Mouse (Mus musculus) layer of hippocampus, adult 9-10 months (tissue): Measurements from ENCODE around the gene Atp6v1g2.

Experiments used
- DNase-seq: peaks from one replicate; pipeline ENCODE4 v3.0.0; 2022; ENCODE audit warnings: low spot score

Atp6v1g2 gene

GRCm38 (mm10) chr17:35239700-35240099 is 6.2 kb downstream of the Atp6v1g2 start:
- no peak for DNase-seq

GRCm38 (mm10) chr17:35240384-35241304 is 7.2 kb downstream of the Atp6v1g2 start:
- DNase-seq = no peak

GRCm38 (mm10) chr17:35241305-35242014 is 8.0 kb downstream of the Atp6v1g2 start, which contains the start of gene Ddx39b:
TSS of gene Ddx39b (plus strand) at chr17:35241746.
- peak; percentile 91 for DNase-seq

- DNase-seq = no peak
Measured at GRCm38 (mm10) chr17:35242015-35242941, 8.8 kb downstream of the Atp6v1g2 start.

GRCm38 (mm10) chr17:35243086-35243485 is 9.6 kb downstream of the Atp6v1g2 start:
- DNase-seq = no peak

GRCm38 (mm10) chr17:35244999-35245398 is 11.5 kb downstream of the Atp6v1g2 start:
- DNase-seq = no peak

GRCm38 (mm10) chr17:35245731-35246623 is 12.5 kb downstream of the Atp6v1g2 start:
- DNase-seq = no peak

- no peak for DNase-seq
Measured at GRCm38 (mm10) chr17:35247144-35247543, 13.7 kb downstream of the Atp6v1g2 start.

GRCm38 (mm10) chr17:35248986-35249385 is 15.5 kb downstream of the Atp6v1g2 start:
- no peak for DNase-seq

- DNase-seq = no peak
Measured at GRCm38 (mm10) chr17:35249451-35250197, 16.2 kb downstream of the Atp6v1g2 start.

- DNase-seq = no peak
Measured at GRCm38 (mm10) chr17:35250348-35251120, 17.1 kb downstream of the Atp6v1g2 start.

- DNase-seq = no peak
Measured at GRCm38 (mm10) chr17:35251162-35251719, 17.8 kb downstream of the Atp6v1g2 start.

GRCm38 (mm10) chr17:35251981-35252380 is 18.5 kb downstream of the Atp6v1g2 start:
- no peak for DNase-seq

- DNase-seq = no peak
Measured at GRCm38 (mm10) chr17:35252619-35253292, 19.3 kb downstream of the Atp6v1g2 start.

GRCm38 (mm10) chr17:35253293-35254093 is 20.0 kb downstream of the Atp6v1g2 start:
- no peak for DNase-seq

GRCm38 (mm10) chr17:35254241-35255098 is 21.0 kb downstream of the Atp6v1g2 start:
- no peak for DNase-seq

- no peak for DNase-seq
Measured at GRCm38 (mm10) chr17:35255301-35255700, 21.8 kb downstream of the Atp6v1g2 start.
